In the genomic region with DNA sequence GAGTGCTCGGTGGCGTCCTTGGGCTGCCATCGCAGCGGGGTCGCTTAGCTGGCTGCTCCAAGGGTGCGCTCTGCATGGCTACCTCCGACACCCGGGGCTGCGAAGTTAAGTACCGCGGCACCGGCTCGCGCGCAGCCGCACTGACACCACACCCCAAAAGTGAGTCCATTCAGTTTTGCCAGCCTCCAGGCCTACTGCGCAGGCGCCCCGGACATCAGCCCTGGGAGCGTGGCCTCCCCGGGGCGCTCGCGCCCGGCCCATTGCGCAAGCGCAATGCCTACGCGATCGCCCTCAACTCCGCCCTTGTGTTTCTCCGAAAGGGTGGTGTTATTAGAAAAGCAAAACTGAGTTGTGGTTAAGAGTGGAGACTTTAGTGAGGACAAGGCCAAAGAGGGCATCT, we compare ENCODE assay signal across 8 mouse cellular contexts. TPM values are rescaled to one million over a fixed set of nuclear protein-coding genes. Genes with fewer than 3 reads are reported as not detected.
A peak's percentile ranks its signal among the peaks of the same experiment; 100 is the strongest.
DNase-seq lines count a peak whose midpoint lies in the region; ATAC-seq lines count a peak whose summit lies in the region.

A gene (minus strand): TSS at position 252 of the 400 bp plus-strand sequence.

- H3K9me3 ChIP-seq in hindbrain, embryonic 16.5 days (ENCODE audit: control insufficient read depth, low read length): no peaks in the 10 kb centered on the region

- peak within 1 kb of the TSS; percentile 98 for H3K4me2 ChIP-seq in hindbrain, embryonic 16.5 days (ENCODE audit: low read length)

- DNase-seq in T-cell, adult 2 months (ENCODE audit: low spot score): peak; percentile 82
- peak; percentile 89 to 94 for DNase-seq in cerebellum, postnatal 36 days
- DNase-seq in gastrocnemius, adult 18-20 months (ENCODE audit: low spot score): peak; percentile 94
- peak; percentile 89 to 94 for DNase-seq in left cerebral cortex, adult 18-20 months (ENCODE audit: low spot score in 2 of 2)
- DNase-seq in right cerebral cortex, adult 18-20 months: peak; percentile 94
- peak; percentile 80 for DNase-seq in urinary bladder, postnatal 10 days (ENCODE audit: low spot score)

- H3K36me3 ChIP-seq in hindbrain, embryonic 16.5 days (ENCODE audit: control insufficient read depth, insufficient read depth, low read length): no peaks in the 10 kb centered on the region
- H3K36me3 ChIP-seq in macrophage (ENCODE audit: inconsistent target): no peaks in the 10 kb centered on the region

- peak; percentile 94 for ATAC-seq in hindbrain, embryonic 16.5 days

- H3K4me1 ChIP-seq in hindbrain, embryonic 16.5 days (ENCODE audit: control insufficient read depth, insufficient read depth, low read depth, low read length): peaks cover 4% of the 10 kb centered on the region

- H3K27ac ChIP-seq in hindbrain, embryonic 16.5 days (ENCODE audit: low read depth, low read length): peak within 1 kb of the TSS; percentile 41
- peak within 1 kb of the TSS; percentile 84 for H3K27ac ChIP-seq in macrophage

- H3K79me2 ChIP-seq in macrophage (ENCODE audit: inconsistent target): peaks cover 49% of the 10 kb centered on the region

- WGBS in hindbrain, embryonic 16.5 days: under 1% methylated on average over 32 of the region's 32 CpGs
- under 1% methylated on average over 32 of the region's 32 CpGs for WGBS in macrophage (ENCODE audit: missing documents)

- H3K9ac ChIP-seq in hindbrain, embryonic 16.5 days (ENCODE audit: low read depth, low read length): peak within 1 kb of the TSS; percentile 71

- no peaks in the 10 kb centered on the region for H3K27me3 ChIP-seq in hindbrain, embryonic 16.5 days (replicated peaks; ENCODE audit: control insufficient read depth, insufficient read depth, low read length)

- H3K4me3 ChIP-seq in hindbrain, embryonic 16.5 days (ENCODE audit: low read length): peak within 1 kb of the TSS; percentile 62
- peak within 1 kb of the TSS; percentile 97 for H3K4me3 ChIP-seq in macrophage (ENCODE audit: inconsistent target)

RNA-seq across cellular contexts. Expression of the gene that starts here (rescaled TPM):
- total RNA-seq in gastrocnemius, adult 18-20 months (2021): 10 to 100 TPM; 15.0 to 18.0 TPM
- 9.5 and 11.1 TPM in 2 replicates for polyA plus RNA-seq in hindbrain, embryonic 16.5 days (2015; fragmentation: Nextera tagmentation; extraction: Ambion mirVana)
- total RNA-seq in left cerebral cortex, adult 18-20 months (2021): 10 to 100 TPM; 12.7 to 13.9 TPM
- 1,000 to 10,000 TPM in 14 of 26 experiments, 100 to 1,000 TPM in 12; 128 to 4,072 (median 1,137) TPM for total RNA-seq in macrophage (2018; cell fraction: chromatin; rRNA removed)
- 1,000 to 10,000 TPM in 12 of 26 experiments, 100 to 1,000 TPM in 14; 356 to 1,418 (median 770) TPM for total RNA-seq in macrophage (2018; cell fraction: cytosol; rRNA removed)
- 1,000 to 10,000 TPM in 13 of 26 experiments, 100 to 1,000 TPM in 13; 181 to 3,071 (median 1,067) TPM for total RNA-seq in macrophage (2018; cell fraction: nucleus; rRNA removed)
- polyA plus RNA-seq in macrophage (2018): 206 to 608 TPM (median 460 TPM) in 3 replicates

Comparison
In these comparisons a context has a peak if more than half of its experiments do, and no peak if none do; other contexts are left out.
1. Peak in every context shown above with its lines: DNase-seq, ATAC-seq, H3K4me3 ChIP-seq and H3K27ac ChIP-seq.
2. RNA of the gene that starts here (polyA plus RNA-seq): 206 to 608 TPM in macrophage; 9.5 to 11.1 TPM in hindbrain, embryonic 16.5 days; every median in the first group is over 10 times any median in the second.